Mouse (Mus musculus): Measurements from ENCODE around the gene Gm20721.
"Not testable (repeated sequence)": the region's sequence is repeated elsewhere in the genome, so short reads cannot be mapped to it uniquely, and the experiment has no call there.

The Gm20721 gene

DNA sequence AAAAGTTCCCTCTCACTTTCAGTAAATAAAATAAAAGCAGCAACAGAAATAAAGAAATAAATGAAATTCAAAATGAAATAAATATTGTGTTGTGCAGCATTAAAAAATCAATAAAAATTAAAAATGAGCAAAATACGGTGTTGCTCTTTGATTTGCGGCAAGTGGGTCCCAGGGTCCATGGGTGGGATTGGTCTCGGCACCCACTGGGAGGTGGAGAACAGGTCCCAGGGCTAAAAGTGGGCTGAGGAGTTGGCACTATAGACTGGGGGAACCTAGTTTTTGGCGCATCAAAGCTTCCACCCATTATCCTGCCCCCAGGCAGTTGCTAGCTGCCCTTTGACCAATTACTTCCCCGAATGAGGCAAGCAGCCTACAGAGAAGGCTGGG lies at the start of gene Gm20721:
Gm20721 (minus strand) TSS at position 101 of the 387 bp plus-strand sequence.
- no peak for DNase-seq (ENCODE audit: low spot score)

DNA sequence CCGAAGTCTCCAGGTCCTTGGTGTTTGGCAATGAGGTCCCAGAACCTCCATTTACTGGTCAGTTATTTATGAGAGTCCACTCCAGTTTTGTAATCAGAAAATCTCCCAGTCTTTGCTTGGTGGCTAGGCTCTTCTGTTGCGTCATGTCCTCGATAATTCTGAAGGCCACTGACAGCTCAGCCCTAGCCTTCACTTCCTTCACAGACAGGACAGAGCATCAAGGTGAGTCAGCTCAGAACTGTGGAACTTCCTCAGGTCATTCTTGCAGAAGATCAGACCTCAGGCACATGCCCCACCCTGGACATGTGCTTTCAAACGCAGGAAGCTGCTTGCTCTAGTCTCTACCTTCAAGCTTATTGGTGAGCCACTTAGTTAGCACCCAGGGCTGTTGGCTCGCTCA lies 46.9 kb upstream of the Gm20721 start:
- no peak for DNase-seq (ENCODE audit: low spot score)

DNA sequence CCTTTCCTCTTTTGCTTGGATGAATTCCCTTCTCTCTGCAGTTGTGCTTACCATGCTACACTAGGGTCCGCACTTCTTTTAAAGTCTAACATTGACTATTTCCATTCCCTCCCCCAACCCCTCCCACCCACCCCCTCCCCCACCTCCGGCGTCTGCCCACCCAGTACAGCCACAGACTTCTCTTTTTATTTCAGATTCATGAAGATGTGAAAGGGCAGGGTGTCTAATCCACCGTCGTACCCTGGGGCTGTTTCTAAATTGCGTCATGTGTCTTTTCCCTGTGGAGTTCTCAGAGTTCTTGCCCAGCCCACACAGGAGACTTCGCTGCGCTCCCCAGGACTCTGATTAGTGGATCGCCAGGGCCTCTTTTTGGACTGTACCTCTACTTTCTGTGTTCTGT lies 46.0 kb upstream of the Gm20721 start:
- DNase-seq (ENCODE audit: low spot score): no peak

DNA sequence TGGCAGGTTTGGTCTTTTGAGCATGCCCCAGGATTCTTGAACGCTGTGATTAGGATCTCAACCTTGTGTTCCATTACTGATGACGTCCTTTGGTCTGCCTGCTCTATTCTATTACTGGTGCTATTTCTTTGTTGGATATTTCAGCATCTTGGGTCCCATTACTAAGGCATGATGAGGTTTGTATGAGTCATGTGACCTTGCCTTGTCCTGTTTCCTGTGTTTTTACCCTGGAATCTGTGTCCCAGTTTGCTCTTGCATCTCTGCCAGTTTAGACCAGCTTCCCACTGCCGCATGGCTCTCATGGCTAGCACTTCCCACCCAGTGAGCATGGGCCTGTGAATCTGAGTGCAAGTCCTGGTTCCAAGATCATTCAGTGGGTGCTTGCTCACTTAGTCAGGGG lies 45.4 kb upstream of the Gm20721 start:
- no peak for DNase-seq (ENCODE audit: low spot score)

DNA sequence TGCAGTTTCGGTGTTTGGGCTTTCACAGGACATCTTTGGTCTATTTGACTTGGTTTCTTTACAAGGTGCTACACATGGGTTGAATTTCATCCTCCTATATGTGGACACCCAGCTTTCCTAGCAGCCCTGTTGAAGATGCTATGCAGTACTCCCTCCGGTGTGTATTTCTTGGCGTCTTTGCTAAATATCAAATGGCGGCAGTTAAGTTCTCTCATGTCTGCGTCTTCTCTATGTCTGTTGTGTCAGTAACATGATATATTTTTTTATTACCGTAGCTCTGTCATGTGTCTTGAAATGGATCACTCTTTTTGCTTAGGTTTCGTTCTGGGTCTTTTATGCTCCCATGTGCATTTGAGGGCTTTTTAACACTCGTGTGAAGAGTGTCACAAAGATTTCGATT lies 34.5 kb upstream of the Gm20721 start:
- DNase-seq (ENCODE audit: low spot score): no peak

DNA sequence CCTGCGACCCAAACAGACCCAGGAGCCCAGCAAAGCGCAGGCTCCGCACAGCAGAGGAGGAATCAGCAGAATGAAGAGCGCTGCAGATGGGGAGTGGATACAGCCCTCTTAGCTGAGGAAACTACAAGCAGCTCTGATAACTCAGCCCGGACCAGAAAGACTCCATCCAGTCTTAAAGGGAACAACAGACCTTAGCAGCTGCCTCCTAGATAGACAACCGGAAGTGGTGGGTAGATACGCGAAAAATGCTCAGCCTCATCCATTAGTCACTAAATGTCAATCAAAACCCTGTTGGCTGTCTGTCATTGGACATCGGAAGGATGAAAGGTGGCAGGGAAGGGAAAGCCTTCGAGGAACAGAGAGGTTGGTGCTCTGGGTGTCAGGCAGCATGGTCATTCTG lies 20.1 kb upstream of the Gm20721 start:
- no peak for DNase-seq (ENCODE audit: low spot score)

DNA sequence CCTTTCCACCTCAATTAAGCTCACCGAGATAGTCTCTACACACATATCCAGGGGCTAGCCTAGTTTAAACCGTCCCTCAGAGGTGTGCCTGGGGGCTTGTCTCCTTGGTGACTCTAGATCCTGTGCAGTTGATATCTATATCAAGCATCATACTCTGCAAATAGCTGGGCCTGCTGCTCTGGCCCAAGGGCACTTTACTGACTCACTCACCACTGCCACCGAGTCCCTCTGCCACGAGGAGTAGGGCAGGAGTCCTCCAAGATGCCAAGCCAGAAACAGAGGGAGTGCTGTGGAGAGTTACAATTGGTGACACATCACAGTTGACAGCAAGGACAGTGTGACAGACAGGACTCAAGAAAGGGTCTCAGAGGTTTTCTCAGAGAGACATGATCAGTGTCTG lies 13.1 kb upstream of the Gm20721 start:
- DNase-seq (ENCODE audit: low spot score): no peak

DNA sequence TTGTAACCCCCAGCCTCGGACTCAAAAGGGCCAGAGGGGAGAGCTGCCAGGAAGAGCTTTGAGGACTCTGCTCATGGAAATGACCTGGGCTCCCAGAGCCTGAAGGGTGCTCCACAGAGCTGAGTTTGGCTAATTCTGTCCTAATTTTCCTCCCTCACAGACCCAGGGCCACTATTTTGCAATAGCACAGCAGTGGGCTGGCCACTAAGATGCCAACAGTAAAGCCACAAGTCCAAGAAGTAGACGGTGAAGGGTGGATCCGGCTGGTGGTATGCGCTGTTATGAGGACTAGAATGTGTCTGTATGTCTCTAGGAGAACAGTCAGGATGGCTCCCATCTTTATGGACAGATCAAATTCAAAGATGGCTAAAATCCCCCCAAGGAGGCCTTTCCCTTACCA lies 12.0 kb upstream of the Gm20721 start:
- DNase-seq (ENCODE audit: low spot score): no peak

DNA sequence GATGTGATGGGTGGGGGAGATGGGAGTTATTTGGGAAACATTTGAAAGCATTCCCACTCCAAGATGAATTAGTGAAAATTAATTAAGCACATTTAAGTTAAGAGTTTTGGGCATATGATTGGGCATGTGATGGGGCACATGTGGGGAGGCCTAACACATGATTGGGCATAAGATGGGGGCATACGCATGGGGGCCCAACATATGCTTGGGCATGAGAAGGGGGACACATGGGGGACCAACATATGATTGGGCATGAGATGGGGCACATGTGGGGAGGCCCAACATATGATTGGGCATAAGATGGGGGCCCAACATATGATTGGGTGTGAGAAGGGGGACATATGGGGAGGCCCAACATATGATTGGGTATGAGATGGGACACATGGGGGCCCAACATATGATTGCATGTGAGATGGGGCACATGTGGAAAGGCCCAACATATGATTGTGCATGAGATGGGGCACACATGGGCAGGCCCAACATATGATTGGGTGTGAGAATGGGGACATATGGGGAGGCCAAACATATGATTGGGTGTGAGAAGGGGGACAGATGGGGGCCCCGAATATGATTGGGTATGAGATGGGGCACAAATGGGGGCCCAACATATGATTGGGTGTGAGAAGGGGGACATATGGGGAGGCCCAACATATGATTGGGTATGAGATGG lies 622 bp upstream of the Gm20721 start:
- not testable (repeated sequence) for DNase-seq (ENCODE audit: low spot score)

DNA sequence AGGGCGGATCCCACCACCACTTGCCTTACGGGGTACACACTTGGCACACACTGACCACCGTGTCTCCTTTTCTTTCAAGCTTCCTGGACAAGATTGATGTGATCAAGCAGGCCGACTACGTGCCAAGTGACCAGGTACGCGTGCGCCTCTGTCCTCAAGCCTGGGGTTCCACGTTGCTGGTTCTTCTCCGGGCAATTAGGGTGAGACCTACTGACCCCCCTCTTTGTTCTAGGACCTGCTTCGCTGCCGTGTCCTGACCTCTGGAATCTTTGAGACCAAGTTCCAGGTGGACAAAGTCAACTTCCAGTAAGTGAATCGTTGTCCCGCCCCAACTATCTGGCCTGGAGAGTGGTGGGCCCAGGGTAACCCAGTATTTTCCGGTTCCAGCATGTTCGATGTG lies 1.5 kb downstream of the Gm20721 start:
- no peak for DNase-seq (ENCODE audit: low spot score)

DNA sequence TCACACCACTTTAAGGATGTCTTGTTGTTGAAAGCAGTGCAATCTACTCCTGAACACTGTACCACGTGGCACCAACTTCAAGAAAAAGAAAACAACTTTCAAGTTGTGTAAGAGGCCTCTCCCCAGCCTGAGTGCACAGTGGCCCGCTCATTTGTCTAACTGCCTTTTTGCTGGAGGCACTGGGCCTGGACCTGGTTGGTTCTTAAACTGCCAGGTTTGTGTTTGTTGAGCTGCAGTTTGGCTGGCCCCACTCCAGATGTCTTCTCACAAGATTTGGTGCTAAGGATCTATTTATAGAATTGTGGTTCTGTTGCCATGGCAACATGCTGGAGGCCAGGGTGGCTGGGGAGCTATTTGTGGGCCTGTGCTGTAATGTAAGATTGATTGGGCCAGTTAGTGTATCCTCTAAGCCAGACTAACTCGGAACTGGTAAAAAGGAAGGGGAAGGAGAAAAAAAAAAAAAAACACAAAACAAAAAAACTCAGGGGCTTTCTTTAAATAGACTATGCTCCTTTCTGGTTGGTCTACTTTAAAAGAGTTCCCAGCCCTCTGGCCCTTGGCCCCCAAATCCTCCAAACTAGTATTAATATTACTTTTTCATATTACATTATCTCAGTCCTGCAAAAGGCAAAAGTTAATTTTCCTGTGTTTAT lies 2.4 kb downstream of the Gm20721 start:
- peak; percentile 81 for DNase-seq (ENCODE audit: low spot score)

DNA sequence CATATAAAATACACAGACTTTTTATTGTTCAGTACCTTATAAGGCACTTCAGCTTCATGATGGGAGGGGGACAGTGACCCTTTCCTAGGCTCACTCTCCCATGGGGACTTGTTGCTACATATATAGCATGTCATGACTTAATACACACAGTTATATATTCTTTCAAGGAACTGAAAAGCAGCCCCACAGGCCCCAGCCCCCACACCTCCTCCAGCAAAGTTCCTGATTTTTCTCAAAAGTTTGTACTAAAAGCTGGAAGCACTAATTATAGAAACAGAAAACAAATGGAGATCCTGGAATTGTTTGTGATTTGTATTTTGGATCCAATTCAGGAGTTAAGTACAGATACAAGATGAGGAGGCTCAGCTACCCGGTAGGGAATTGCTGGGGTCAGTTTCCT lies 2.9 kb downstream of the Gm20721 start:
- no peak for DNase-seq (ENCODE audit: low spot score)

DNA sequence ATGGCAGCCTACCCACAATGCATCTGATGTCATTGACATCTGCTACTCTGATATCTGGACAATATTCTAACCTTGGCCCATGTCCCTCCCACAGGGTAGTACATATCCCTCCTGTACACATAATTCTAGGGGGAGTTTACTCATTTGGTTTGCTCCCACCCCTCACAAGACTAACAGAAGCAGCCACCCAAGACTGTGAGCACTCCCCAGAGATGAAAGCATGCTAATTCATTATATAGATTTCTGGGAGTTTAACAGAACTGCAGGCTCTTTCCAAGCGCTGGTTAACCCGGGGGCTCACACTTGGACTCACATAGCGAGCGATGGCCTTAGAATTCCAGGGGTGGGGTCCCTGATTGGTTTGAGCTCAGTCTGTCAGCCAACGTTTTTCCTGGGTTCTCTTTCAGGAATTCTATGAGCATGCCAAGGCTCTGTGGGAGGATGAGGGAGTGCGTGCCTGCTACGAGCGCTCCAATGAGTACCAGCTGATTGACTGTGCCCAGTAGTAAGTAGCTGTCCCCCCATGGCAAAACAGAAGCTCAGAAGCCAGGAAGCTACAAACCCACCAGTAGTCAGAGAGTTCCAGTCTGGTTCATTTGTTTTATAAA lies 3.6 kb downstream of the Gm20721 start:
- DNase-seq (ENCODE audit: low spot score): no peak

DNA sequence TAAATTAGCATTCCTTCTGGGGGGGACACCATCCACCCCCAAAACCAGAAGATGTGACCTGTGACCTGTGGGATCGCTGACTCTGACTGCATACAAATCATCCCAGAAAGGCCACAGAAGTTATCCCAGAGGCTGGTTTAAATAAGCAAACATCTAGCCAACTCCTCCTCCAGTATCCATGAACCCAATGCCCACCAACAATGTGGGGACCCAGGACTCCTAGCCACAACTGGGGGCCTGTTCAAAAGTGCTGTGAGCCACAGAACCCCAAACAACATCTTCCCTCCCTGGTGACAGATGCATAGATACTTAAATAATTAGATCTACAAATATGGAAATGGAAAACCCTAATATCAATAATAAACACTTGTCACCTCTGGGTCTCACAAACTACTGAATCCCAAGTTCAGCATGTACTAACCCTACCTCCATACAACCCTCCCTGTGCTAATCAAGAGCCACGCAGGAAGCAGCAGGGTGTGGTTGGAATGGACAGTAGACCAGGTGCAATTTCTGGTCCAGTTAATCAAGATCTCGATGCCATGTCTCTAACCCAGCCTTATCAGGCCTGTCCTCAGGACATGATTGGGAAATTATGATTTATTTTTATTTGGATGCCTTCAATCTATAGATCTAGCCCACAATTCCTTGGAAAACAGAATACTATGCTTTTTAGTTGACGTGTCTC lies 5.5 kb downstream of the Gm20721 start:
- DNase-seq (ENCODE audit: low spot score): no peak

DNA sequence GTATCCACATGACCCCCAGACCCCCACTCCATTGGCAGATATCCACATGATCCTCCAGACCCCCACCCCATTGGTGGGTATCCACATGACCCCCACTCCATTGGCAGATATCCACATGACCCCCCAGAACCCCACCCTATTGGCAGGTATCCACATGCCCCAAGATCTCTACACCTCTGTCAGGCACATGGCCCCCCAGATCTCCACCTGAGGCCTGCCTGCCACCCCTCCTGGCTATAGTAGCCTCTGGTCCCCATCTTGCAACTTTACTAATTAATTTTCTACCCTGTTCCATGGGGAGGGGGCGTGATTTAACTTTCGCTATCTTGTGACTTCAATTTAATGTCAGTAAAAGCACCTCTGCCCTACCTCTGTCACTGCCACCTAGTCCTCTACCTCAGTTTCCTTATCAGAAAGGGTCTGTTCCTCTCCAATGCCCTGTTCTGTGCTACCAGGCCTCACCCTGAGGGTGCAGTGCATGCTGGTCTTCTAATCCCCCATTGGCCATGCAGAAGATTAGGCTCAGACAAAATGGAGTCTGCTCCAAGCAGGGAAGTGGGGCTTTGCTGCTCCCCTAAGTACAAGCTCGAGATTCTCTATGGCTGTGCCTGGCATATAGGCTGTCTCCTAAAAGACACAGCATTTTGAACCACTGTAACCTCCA lies 6.2 kb downstream of the Gm20721 start:
- DNase-seq (ENCODE audit: low spot score): no peak

DNA sequence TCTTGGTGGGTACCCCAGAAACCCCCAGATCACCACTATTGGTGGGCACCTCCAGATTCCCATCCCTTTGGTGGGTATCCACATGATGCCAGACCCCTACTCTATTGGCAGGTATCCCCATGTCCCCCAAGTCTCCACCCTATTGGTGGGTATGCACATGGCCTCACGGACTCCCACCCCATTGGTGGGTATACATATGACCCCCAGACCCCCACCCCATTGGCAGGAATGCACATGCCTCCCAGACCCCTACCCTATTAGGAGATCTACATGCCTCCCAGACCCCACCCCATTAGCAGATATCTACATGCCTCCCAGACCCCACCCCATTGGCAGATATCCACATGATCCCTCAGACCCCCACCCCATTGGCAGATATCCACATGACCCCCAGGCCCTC lies 6.8 kb downstream of the Gm20721 start:
- DNase-seq (ENCODE audit: low spot score): no peak

DNA sequence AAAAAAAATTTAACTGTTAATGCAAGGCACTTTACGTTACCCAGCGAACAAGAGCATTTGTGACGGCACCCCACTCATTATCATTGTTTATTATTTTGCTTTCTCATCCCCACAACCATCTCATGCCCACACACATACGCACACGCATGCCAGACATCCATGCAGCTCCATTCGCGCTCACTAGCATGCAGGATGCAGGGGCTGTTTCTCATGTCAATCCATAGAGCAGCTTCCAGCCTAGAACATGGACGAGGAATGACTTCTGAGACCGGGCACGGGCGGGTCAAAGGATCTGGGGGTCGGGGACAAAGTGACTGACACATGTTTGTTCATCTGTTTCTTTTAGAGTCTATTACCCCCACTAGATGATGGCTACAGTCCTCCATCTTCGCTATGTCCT lies 9.2 kb downstream of the Gm20721 start:
- DNase-seq (ENCODE audit: low spot score): no peak

DNA sequence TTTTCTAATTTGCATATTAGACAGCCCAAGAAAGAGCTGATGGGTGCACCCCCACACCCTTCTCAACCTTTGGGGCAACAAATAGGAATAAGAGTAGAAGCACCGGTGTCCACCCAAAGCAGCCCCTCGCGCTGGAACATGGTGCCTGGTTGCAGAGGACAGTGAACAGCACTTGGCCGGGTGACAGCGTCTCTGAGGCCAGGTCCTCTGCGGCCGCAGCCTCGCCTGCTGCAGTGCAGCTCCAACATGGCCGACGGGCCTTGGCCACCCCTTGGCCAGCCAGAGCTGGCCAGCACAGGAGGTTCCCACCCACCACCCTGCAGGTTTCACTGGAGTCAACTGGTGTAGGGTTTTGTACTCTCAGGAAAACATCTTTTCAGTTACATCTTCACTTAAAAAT lies 12.1 kb downstream of the Gm20721 start:
- DNase-seq (ENCODE audit: low spot score): no peak

DNA sequence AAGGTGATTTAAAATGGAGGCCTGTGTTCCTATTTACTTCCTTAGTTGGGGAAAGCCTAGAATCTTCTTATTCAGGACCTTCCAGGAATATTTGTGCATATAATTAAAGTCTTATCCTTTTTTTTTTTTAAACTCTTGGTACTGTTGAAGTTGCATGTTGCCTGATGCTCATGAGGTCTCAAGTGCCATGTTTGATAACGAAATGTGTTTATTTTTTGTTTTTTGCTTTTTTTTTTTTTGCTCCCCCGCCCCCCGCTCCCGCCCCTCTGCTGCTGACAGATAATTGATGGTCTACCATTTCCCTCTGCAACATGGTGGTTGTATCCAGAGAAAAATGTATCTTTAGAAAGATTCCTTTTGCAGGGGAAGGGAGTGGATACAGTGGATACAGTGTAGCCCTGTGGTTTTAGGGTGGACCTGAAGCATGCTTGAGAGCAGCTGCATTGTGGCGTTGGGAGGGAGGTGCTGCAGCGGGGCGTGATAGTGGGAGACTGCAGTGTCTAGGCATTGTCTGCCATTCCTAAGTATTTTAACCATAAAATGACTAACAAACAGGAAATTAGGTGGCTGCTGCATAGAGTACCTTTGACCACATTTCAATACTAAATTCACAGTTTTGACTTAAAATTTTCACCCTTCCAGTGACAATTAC lies 13.1 kb downstream of the Gm20721 start:
- DNase-seq (ENCODE audit: low spot score): no peak

DNA sequence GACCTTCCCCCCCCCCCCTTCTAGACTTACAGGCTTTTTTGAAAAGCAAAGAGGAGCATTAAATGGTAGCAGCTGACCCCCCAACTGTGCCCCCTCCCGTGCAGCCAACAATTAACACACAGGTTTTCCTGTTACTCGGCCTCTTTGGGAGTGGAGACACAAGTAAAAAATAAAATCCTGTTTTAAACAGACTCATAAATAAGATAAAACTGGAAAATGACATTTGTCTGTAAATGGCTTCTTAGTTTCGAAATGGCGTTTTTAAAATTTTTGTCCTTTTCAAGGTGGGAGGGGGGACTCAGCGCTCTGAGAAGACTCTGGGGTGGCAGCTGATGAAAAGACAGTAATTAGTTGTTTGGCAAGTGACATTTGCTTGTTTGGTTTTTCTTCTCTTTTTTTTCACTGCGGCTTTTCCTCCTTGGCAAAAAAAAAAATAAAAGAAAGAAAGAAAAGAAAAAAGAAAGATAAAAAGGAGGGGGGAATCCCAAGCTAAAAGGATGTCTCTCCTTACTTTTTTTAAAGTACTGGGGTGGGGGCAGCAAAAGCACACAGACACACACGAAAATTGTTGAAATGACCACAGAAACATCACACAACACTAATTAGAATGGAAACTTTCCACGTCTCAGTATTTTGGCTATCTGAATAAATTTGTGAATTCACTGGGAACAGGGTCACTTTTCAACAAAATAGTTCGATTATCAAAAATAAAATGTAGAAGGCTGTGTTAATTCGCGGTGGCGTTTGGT lies 15.1 kb downstream of the Gm20721 start:
- DNase-seq (ENCODE audit: low spot score): peak; percentile 43

DNA sequence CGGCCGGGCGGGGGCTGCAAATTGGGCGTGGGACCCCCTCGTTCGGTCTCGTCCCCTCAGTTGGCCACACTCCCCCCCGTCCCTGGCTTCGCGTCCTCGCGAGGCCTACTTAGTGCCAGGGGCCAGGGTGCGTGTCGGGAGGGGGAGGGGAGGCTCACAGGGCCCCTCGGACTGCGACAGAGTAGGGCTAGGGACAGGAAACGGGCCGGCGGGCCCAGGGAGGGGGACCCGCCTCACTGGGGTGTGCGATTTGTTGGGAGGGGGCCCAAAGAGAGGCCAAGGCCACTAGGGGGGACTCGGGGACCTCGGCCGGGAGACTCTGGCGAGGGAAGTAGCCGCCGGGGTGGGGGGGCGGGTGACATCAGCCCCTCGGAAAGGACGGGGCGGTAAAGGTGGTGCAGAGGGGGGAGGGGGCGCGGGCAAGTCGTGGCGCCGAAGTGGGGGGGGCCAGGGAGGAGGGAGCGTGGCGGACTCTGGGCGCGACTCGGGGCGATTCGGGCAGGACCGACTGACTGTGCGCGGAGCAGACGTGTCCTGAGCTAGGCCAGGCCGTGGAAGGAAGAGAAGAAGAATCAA lies 15.8 kb downstream of the Gm20721 start:
- DNase-seq (ENCODE audit: low spot score): peak; percentile 75

Data from embryo, embryonic 10.5 days (tissue).